Mouse (Mus musculus): Measurements from ENCODE around the gene Cldnd1. TPM values are rescaled to one million over a fixed set of nuclear protein-coding genes. Genes with fewer than 3 reads are reported as not detected.

Cldnd1 gene
- polyA plus RNA-seq (2012; rRNA removed), result 71.2 and 80.6 TPM in 2 replicates

DNA sequence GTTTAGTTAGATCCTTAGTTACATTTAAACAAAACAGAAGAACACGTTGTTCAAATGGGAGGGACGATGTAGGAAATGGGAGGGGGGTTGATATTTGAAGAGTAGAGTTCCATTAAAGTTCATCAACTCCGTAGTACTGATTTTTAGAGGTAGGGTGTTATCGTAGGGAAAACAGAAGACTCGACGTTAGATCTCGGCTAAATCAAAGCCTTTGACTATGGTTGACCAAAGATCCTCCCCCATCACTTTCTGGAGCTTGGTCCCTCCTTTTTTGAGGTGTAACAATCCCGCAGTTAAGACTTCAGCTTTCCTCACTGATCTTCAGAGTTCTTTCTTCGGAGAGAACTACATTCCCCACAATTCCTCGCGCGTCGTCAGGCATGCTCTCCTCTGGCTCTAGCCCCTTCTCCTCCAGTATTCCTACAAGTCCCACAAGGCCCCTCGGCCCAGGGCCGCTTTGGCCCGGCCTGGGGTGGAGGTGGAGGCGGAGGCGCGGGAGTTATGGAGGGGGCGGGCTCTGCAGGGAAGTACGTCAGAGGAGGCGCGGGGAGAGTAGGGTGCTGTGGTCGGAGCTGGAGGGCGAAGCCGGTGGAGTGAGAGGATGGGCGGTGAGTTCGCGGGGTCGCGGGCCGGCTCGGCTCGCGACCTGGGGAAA lies at the start of gene Cldnd1:
Cldnd1 (plus strand) TSS at position 434 of the 655 bp plus-strand sequence.

GRCm38 (mm10) chr16:58718666-58719120 lies 9.0 kb upstream of the Cldnd1 start, which contains the start of gene Gpr15:
Gene Gpr15, minus strand, starts transcription at chr16:58719070.

DNA sequence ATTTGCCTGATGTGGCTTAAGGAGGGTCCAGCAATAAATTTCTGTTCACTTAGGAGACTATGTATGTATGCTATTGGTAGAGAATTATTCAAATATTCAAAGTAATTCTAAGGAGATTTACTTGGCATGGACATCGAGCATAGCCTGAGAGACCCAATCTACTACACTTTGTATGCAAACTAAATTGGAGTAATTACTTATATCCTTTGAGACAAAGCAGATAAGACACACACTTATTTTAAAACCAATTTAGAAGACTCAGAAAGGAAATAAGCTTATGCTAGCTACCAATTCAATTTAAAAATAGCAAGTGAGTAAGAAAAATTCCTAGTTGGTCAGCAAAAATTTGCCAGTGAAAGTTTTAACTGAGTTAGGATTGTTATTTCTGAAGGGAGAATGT lies 35.4 kb downstream of the Cldnd1 start, which contains the start of gene Olfr172:
Olfr172 (minus strand) TSS at position 101 of the 400 bp plus-strand sequence.

Other genes starting within 250 kb of the Cldnd1 start
- 14.5 and 16.7 TPM in 2 replicates for gene St3gal6, start 203.7 kb upstream of the Cldnd1 start, polyA plus RNA-seq (2012; rRNA removed)
- 1.5 and 1.7 TPM in 2 replicates for gene Gm813, start 110.9 kb upstream of the Cldnd1 start, polyA plus RNA-seq (2012; rRNA removed)
- 0.47 and 0.83 TPM in 2 replicates for gene E330017A01Rik, start 89.2 kb upstream of the Cldnd1 start, polyA plus RNA-seq (2012; rRNA removed)
- gene Cpox, start 57.6 kb upstream of the Cldnd1 start, polyA plus RNA-seq (2012; rRNA removed), result 19.2 and 27.5 TPM in 2 replicates
- gene Gpr15, start 8.8 kb upstream of the Cldnd1 start, polyA plus RNA-seq (2012; rRNA removed), result not detected in 2 replicates
- not detected in 2 replicates for gene Olfr172, start 35.3 kb downstream of the Cldnd1 start, polyA plus RNA-seq (2012; rRNA removed)
- not detected in 2 replicates for gene Olfr173, start 72.4 kb downstream of the Cldnd1 start, polyA plus RNA-seq (2012; rRNA removed)
- gene Olfr175-ps1, start 98.9 kb downstream of the Cldnd1 start, polyA plus RNA-seq (2012; rRNA removed), result not detected in 2 replicates
- gene Olfr177, start 146.9 kb downstream of the Cldnd1 start, polyA plus RNA-seq (2012; rRNA removed), result not detected in 2 replicates
- not detected in 2 replicates for gene Olfr178, start 164.2 kb downstream of the Cldnd1 start, polyA plus RNA-seq (2012; rRNA removed)
- not detected in 2 replicates for gene Olfr181, start 200.8 kb downstream of the Cldnd1 start, polyA plus RNA-seq (2012; rRNA removed)
- not detected in 2 replicates for gene Olfr180, start 201.5 kb downstream of the Cldnd1 start, polyA plus RNA-seq (2012; rRNA removed)

All from ovary, adult 2 months (tissue).